Mouse (Mus musculus): ENCODE measurements around the gene Shisal2a. TPM values are rescaled to one million over a fixed set of nuclear protein-coding genes. Genes with fewer than 3 reads are reported as not detected.
A peak's percentile ranks its signal among the peaks of the same experiment; 100 is the strongest.

The Shisal2a gene
- total RNA-seq, 2 experiments from 2014 or later: not detected

GRCm38 (mm10) chr4:108339277-108339690 lies 43.9 kb downstream of the Shisal2a start:
- ATAC-seq (replicated peaks; ENCODE audit: poor library complexity): peak; percentile 92

- no peak for ATAC-seq (replicated peaks; ENCODE audit: poor library complexity)
Measured at GRCm38 (mm10) chr4:108338811-108339210, 44.3 kb downstream of the Shisal2a start.

GRCm38 (mm10) chr4:108338321-108338733 lies 44.8 kb downstream of the Shisal2a start:
- peak; percentile 37; the same call in 1 of the 2 replicates for ATAC-seq (replicated peaks; ENCODE audit: poor library complexity)

GRCm38 (mm10) chr4:108337817-108338216 lies 45.3 kb downstream of the Shisal2a start:
- ATAC-seq (replicated peaks; ENCODE audit: poor library complexity): no peak

GRCm38 (mm10) chr4:108336765-108337164 lies 46.4 kb downstream of the Shisal2a start:
- no peak for ATAC-seq (replicated peaks; ENCODE audit: poor library complexity)

GRCm38 (mm10) chr4:108335413-108335812 lies 47.7 kb downstream of the Shisal2a start:
- no peak for ATAC-seq (replicated peaks; ENCODE audit: poor library complexity)

GRCm38 (mm10) chr4:108332041-108332440 lies 51.1 kb downstream of the Shisal2a start:
- no peak for ATAC-seq (replicated peaks; ENCODE audit: poor library complexity)

GRCm38 (mm10) chr4:108329840-108330239 lies 53.3 kb downstream of the Shisal2a start:
- ATAC-seq (replicated peaks; ENCODE audit: poor library complexity): no peak

GRCm38 (mm10) chr4:108327730-108328484 lies 55.2 kb downstream of the Shisal2a start, which contains the start of gene Coa7:
Gene Coa7, plus strand, starts transcription at chr4:108328140.
- peak; percentile 92 for ATAC-seq (replicated peaks; ENCODE audit: poor library complexity)

GRCm38 (mm10) chr4:108327071-108327579 lies 56.0 kb downstream of the Shisal2a start:
- peak; percentile 23; the same call in 1 of the 2 replicates for ATAC-seq (replicated peaks; ENCODE audit: poor library complexity)

GRCm38 (mm10) chr4:108323588-108323987 lies 59.6 kb downstream of the Shisal2a start:
- ATAC-seq (replicated peaks; ENCODE audit: poor library complexity): no peak

GRCm38 (mm10) chr4:108320627-108321380 lies 62.3 kb downstream of the Shisal2a start:
- no peak for ATAC-seq (replicated peaks; ENCODE audit: poor library complexity)

- 0 out of 2 replicates have a peak, but pooled peaks have one; percentile 38 for ATAC-seq (replicated peaks; ENCODE audit: poor library complexity)
Measured at GRCm38 (mm10) chr4:108319747-108320146, 63.4 kb downstream of the Shisal2a start.

GRCm38 (mm10) chr4:108318649-108319615 lies 64.2 kb downstream of the Shisal2a start:
- peak; percentile 68 for ATAC-seq (replicated peaks; ENCODE audit: poor library complexity)

Other genes with a start within 250 kb of the Shisal2a start
- 205 and 243 TPM in 2 replicates for gene Scp2, start 238.4 kb downstream of the Shisal2a start, total RNA-seq (2015)
- 288 and 345 TPM in 2 replicates for gene Scp2, start 238.4 kb downstream of the Shisal2a start, total RNA-seq (2017)
- 0.37 and 0.86 TPM in 2 replicates for gene Echdc2, start 217.9 kb downstream of the Shisal2a start, total RNA-seq (2015)
- not detected in 2 replicates for gene Echdc2, start 217.9 kb downstream of the Shisal2a start, total RNA-seq (2017)
- gene Zyg11a, start 165.3 kb downstream of the Shisal2a start, total RNA-seq (2015): not detected in 2 replicates
- gene Zyg11a, start 165.3 kb downstream of the Shisal2a start, total RNA-seq (2017): not detected in 2 replicates
- gene Zyg11b, start 82.3 kb downstream of the Shisal2a start, total RNA-seq (2015): 14.7 and 18.4 TPM in 2 replicates
- 19.2 and 21.5 TPM in 2 replicates for gene Zyg11b, start 82.3 kb downstream of the Shisal2a start, total RNA-seq (2017)
- gene Coa7, start 55.2 kb downstream of the Shisal2a start, total RNA-seq (2015): 14.5 and 19.2 TPM in 2 replicates
- 6.4 and 11.8 TPM in 2 replicates for gene Coa7, start 55.2 kb downstream of the Shisal2a start, total RNA-seq (2017)
- gene Gpx7, start 23.6 kb upstream of the Shisal2a start, total RNA-seq (2015): 0.46 and 0.79 TPM in 2 replicates
- gene Gpx7, start 23.6 kb upstream of the Shisal2a start, total RNA-seq (2017): 0.50 and 0.95 TPM in 2 replicates
- 69.5 and 88.5 TPM in 2 replicates for gene Tut4, start 76.1 kb upstream of the Shisal2a start, total RNA-seq (2015)
- gene Tut4, start 76.1 kb upstream of the Shisal2a start, total RNA-seq (2017): 29.4 and 45.8 TPM in 2 replicates
- 69.1 and 69.9 TPM in 2 replicates for gene Prpf38a, start 196.0 kb upstream of the Shisal2a start, total RNA-seq (2015)
- 133 and 134 TPM in 2 replicates for gene Prpf38a, start 196.0 kb upstream of the Shisal2a start, total RNA-seq (2017)
- 13.6 and 16.4 TPM in 2 replicates for gene Orc1, start 196.1 kb upstream of the Shisal2a start, total RNA-seq (2015)
- 10.5 and 12.2 TPM in 2 replicates for gene Orc1, start 196.1 kb upstream of the Shisal2a start, total RNA-seq (2017)
- gene Cc2d1b, start 236.6 kb upstream of the Shisal2a start, total RNA-seq (2015): 16.8 and 18.6 TPM in 2 replicates
- gene Cc2d1b, start 236.6 kb upstream of the Shisal2a start, total RNA-seq (2017): 28.3 and 44.0 TPM in 2 replicates

Measured in megakaryocyte progenitor cell, adult 5-6 weeks (primary cell).